Mouse (Mus musculus) myocyte (in vitro differentiated cells): ENCODE measurements at regions not wholly inside any gene's neighbourhood (a gene's known extent, or its start where the extent isn't known, plus 50 kb on each side); places are given as distances from the start of the nearest gene placed in this dataset.

ENCODE experiments used
- H3K27me3 ChIP-seq: one replicate; pipeline ENCODE4 v1.6.1; 2011; ENCODE audit not compliant: control insufficient read depth, insufficient read depth, insufficient read length
- H3K36me3 ChIP-seq: one replicate; pipeline ENCODE4 v1.6.1; 2011; ENCODE audit not compliant: control insufficient read depth, insufficient read depth
- H3K4me2 ChIP-seq: one replicate; pipeline ENCODE4 v1.6.1; 2011; ENCODE audit warnings: low read depth, control low read depth
- H3K4me3 ChIP-seq: one replicate; pipeline ENCODE4 v1.5.1; 2011; ENCODE audit warnings: mild to moderate bottlenecking, control low read depth, moderate library complexity
- H3K79me2 ChIP-seq: one replicate; pipeline ENCODE4 v1.6.1; 2011; ENCODE audit not compliant: control insufficient read depth, insufficient read depth
- H3ac ChIP-seq: one replicate; pipeline ENCODE4 v1.6.1; 2011; ENCODE audit not compliant: control insufficient read depth, insufficient read length
- CEBPB ChIP-seq: IDR thresholded peaks from 2 replicates; pipeline ENCODE4 v1.6.1; 2011; ENCODE audit warnings: mild to moderate bottlenecking, moderate library complexity; ENCODE audit not compliant: poor library complexity, insufficient read depth, severe bottlenecking
- E2F4 ChIP-seq: IDR thresholded peaks from one replicate; pipeline ENCODE4 v1.6.1; 2011; ENCODE audit warnings: mild to moderate bottlenecking, control low read depth, moderate library complexity; ENCODE audit not compliant: insufficient read depth
- MAX ChIP-seq: IDR thresholded peaks from one replicate; pipeline ENCODE4 v1.6.1; 2011; ENCODE audit warnings: low read depth, mild to moderate bottlenecking, control low read depth
- MYOD1 ChIP-seq, 3 experiments: IDR thresholded peaks; one replicate each; pipeline ENCODE4 v1.6.1; 2011; ENCODE audit warnings: control low read depth in 2 of 3, low read depth in 2 of 3, mild to moderate bottlenecking in 2 of 3, moderate library complexity in 1 of 3; ENCODE audit not compliant: insufficient read length in 2 of 3, control insufficient read depth in 1 of 3
- MYOG ChIP-seq, 3 experiments: IDR thresholded peaks; one replicate each; pipeline ENCODE4 v1.6.1; 2011; ENCODE audit warnings: control low read depth in 2 of 3, low read depth in 2 of 3, mild to moderate bottlenecking in 2 of 3; ENCODE audit not compliant: insufficient read length in 2 of 3, control insufficient read depth in 1 of 3, insufficient read depth in 1 of 3
- POLR2A ChIP-seq: IDR thresholded peaks from one replicate; pipeline ENCODE4 v1.6.1; 2011; ENCODE audit warnings: low read depth, mild to moderate bottlenecking, control low read depth, moderate library complexity; ENCODE audit not compliant: insufficient read length
- POLR2AphosphoS2 ChIP-seq: IDR thresholded peaks from one replicate; pipeline ENCODE4 v1.6.1; 2011; ENCODE audit warnings: low read depth, control low read depth; ENCODE audit not compliant: insufficient read length
- REST ChIP-seq: IDR thresholded peaks from one replicate; pipeline ENCODE4 v1.6.1; 2011; ENCODE audit warnings: mild to moderate bottlenecking, control low read depth, moderate library complexity; ENCODE audit not compliant: insufficient read depth, insufficient read length
- SRF ChIP-seq: IDR thresholded peaks from one replicate; pipeline ENCODE4 v1.6.1; 2011; ENCODE audit warnings: low read depth; ENCODE audit not compliant: control insufficient read depth, insufficient read length
- TCF12 ChIP-seq: IDR thresholded peaks from one replicate; pipeline ENCODE4 v1.6.1; 2011; ENCODE audit warnings: mild to moderate bottlenecking, control low read depth; ENCODE audit not compliant: poor library complexity, insufficient read depth, severe bottlenecking
- TCF3 ChIP-seq: IDR thresholded peaks from one replicate; pipeline ENCODE4 v1.6.1; 2011; ENCODE audit warnings: low read depth, control low read depth; ENCODE audit not compliant: insufficient read length
- USF1 ChIP-seq: IDR thresholded peaks from one replicate; pipeline ENCODE4 v1.6.1; 2011; ENCODE audit warnings: low read depth, mild to moderate bottlenecking, control low read depth, moderate library complexity

GRCm38 (mm10) chr5:102333894-102334293 is 147.3 kb upstream of the Arhgap24 start:
- TF ChIP-seq E2F4 (no peak), USF1 (no peak), POLR2AphosphoS2 (no peak), POLR2A (no peak), MAX (no peak), MYOG (IDR thresholded peaks at IDR 0.05; ENCODE audit: control insufficient read depth in 1 of 3, insufficient read depth in 1 of 3, insufficient read length in 2 of 3, low read depth in 2 of 3) (no peak), MYOD1 (IDR thresholded peaks at IDR 0.05; ENCODE audit: control insufficient read depth in 1 of 3, insufficient read length in 2 of 3, low read depth in 2 of 3) (no peak), SRF (no peak), REST (no peak), CEBPB (no peak), TCF12 (no peak), TCF3 (no peak)
- Histone ChIP-seq H3K27me3 (no peaks in the 10 kb centered on the region), H3K36me3 (no peaks in the 10 kb centered on the region), H3K4me3 (no peak overlapping the region), H3K4me2 (no peak overlapping the region), H3K79me2 (no peaks in the 10 kb centered on the region), H3ac (no peak overlapping the region)

GRCm38 (mm10) chr5:102334442-102335197 is 146.6 kb upstream of the Arhgap24 start:
- Histone ChIP-seq H3ac (no peak overlapping the region), H3K27me3 (no peaks in the 10 kb centered on the region), H3K4me2 (peak overlapping the region; percentile 2), H3K79me2 (no peaks in the 10 kb centered on the region), H3K4me3 (no peak overlapping the region), H3K36me3 (no peaks in the 10 kb centered on the region)
- TF ChIP-seq CEBPB (no peak), MYOG (IDR thresholded peaks at IDR 0.05; ENCODE audit: control insufficient read depth in 1 of 3, insufficient read depth in 1 of 3, insufficient read length in 2 of 3, low read depth in 2 of 3) (no peak), REST (no peak), POLR2A (no peak), USF1 (no peak), E2F4 (no peak), MYOD1 (IDR thresholded peaks at IDR 0.05; ENCODE audit: control insufficient read depth in 1 of 3, insufficient read length in 2 of 3, low read depth in 2 of 3) (no peak), TCF12 (no peak)

DNA sequence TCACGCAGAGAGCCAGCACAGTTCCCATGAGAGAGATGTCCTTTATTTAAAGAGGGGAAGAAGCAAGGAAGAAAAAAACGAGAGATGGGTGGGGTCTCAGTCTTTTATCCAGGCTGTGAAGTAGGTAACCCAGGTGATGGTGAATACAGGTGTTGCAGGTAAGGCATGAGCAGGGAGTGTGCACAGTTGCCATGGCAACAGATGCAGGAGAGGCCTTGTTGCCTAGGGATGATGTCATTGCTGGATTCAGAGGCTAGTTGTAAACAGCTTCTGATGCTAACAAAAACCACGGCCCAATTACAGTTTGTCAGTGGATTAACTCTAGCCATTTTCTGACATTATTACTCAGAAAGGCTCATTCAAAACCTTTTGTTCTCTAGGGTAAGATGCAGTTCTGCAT is 114.7 kb upstream of the Arhgap24 start:
- no peak overlapping the region for H3K4me3 ChIP-seq
- H3K79me2 ChIP-seq = no peaks in the 10 kb centered on the region
- no peak overlapping the region for H3ac ChIP-seq
- H3K27me3 ChIP-seq = no peaks in the 10 kb centered on the region
- TF ChIP-seq TCF12 (no peak), POLR2AphosphoS2 (no peak), MAX (no peak), SRF (no peak), REST (no peak), E2F4 (no peak), USF1 (no peak), MYOG (IDR thresholded peaks at IDR 0.05; ENCODE audit: control insufficient read depth in 1 of 3, insufficient read depth in 1 of 3, insufficient read length in 2 of 3, low read depth in 2 of 3) (no peak), MYOD1 (IDR thresholded peaks at IDR 0.05; ENCODE audit: control insufficient read depth in 1 of 3, insufficient read length in 2 of 3, low read depth in 2 of 3) (no peak), CEBPB (no peak), TCF3 (no peak), POLR2A (no peak)
- H3K36me3 ChIP-seq = no peaks in the 10 kb centered on the region
- no peak overlapping the region for H3K4me2 ChIP-seq

GRCm38 (mm10) chr5:102373309-102373971 is 107.8 kb upstream of the Arhgap24 start:
- no peak overlapping the region for H3ac ChIP-seq
- no peaks in the 10 kb centered on the region for H3K27me3 ChIP-seq
- H3K79me2 ChIP-seq = no peaks in the 10 kb centered on the region
- TF ChIP-seq TCF3 (no peak), CEBPB (no peak), USF1 (peak; percentile 67)
- H3K4me3 ChIP-seq = no peak overlapping the region
- no peaks in the 10 kb centered on the region for H3K36me3 ChIP-seq
- no peak overlapping the region for H3K4me2 ChIP-seq
